Mouse (Mus musculus) mouse embryonic stem cell (cell line): ENCODE data around the gene Ssr4.
"Not testable (repeated sequence)": the region's sequence is repeated elsewhere in the genome, so short reads cannot be mapped to it uniquely, and the experiment has no call there.

Source experiments
- in situ Hi-C, 2 experiments: fragments of 300-500 bp; cut with MboI; formaldehyde crosslinking; loops; 1 replicate in 1 of 2; 3 replicates in 1 of 2; pipeline ENCODE4 v1.14.3; 2019 to 2020; ENCODE audit warnings: low sequenced_read_pairs in 2 of 2, low pct_unique_long_range_greater_than_20kb in 1 of 2, mixed read lengths in 1 of 2; ENCODE audit not compliant: unreplicated experiment in 1 of 2

The Ssr4 gene

GRCm38 (mm10) chrX:73786364-73787224 is at the start of gene Ssr4, which contains the start of gene Idh3g:
TSS of gene Ssr4 (plus strand) at chrX:73787028.
TSS of gene Idh3g (minus strand) at chrX:73786897.
- in situ Hi-C loops = no loop called here

GRCm38 (mm10) chrX:73738155-73738554 is 48.7 kb upstream of the Ssr4 start:
- in situ Hi-C loops = no loop called here

- in situ Hi-C loops = no loop called here
Observed at GRCm38 (mm10) chrX:73739151-73739550, 47.7 kb upstream of the Ssr4 start.

GRCm38 (mm10) chrX:73739841-73740240 is 47.0 kb upstream of the Ssr4 start:
- in situ Hi-C loops = not testable (repeated sequence)

- in situ Hi-C loops = no loop called here
Observed at GRCm38 (mm10) chrX:73744774-73745481, 41.9 kb upstream of the Ssr4 start.

- in situ Hi-C loops = no loop called here
Observed at GRCm38 (mm10) chrX:73748977-73749376, 37.9 kb upstream of the Ssr4 start.

- in situ Hi-C loops = no loop called here
Observed at GRCm38 (mm10) chrX:73756334-73757140, 30.3 kb upstream of the Ssr4 start, which contains the start of gene Plxnb3. TSS of gene Plxnb3 (plus strand) at chrX:73757090.

- in situ Hi-C loops = no loop called here
Observed at GRCm38 (mm10) chrX:73758611-73759290, 28.1 kb upstream of the Ssr4 start.

- in situ Hi-C loops = no loop called here
Observed at GRCm38 (mm10) chrX:73765311-73765710, 21.5 kb upstream of the Ssr4 start.

- in situ Hi-C loops = no loop called here
Observed at GRCm38 (mm10) chrX:73767267-73767666, 19.6 kb upstream of the Ssr4 start.

- in situ Hi-C loops = no loop called here
Observed at GRCm38 (mm10) chrX:73774168-73774760, 12.6 kb upstream of the Ssr4 start, which contains the start of gene Srpk3. TSS of gene Srpk3 (plus strand) at chrX:73774405.

GRCm38 (mm10) chrX:73774802-73775483 is 11.9 kb upstream of the Ssr4 start:
- in situ Hi-C loops = no loop called here

GRCm38 (mm10) chrX:73782227-73782626 is 4.6 kb upstream of the Ssr4 start:
- in situ Hi-C loops = no loop called here

- in situ Hi-C loops = no loop called here
Observed at GRCm38 (mm10) chrX:73785666-73786065, 1.2 kb upstream of the Ssr4 start.

- in situ Hi-C loops = no loop called here
Observed at GRCm38 (mm10) chrX:73787225-73787558, 364 bp downstream of the Ssr4 start.

- in situ Hi-C loops = no loop called here
Observed at GRCm38 (mm10) chrX:73788501-73788900, 1.7 kb downstream of the Ssr4 start.

- in situ Hi-C loops = no loop called here
Observed at GRCm38 (mm10) chrX:73793039-73793438, 6.2 kb downstream of the Ssr4 start.
